ENCODE assay signal across 18 mouse cellular contexts in the genomic region with DNA sequence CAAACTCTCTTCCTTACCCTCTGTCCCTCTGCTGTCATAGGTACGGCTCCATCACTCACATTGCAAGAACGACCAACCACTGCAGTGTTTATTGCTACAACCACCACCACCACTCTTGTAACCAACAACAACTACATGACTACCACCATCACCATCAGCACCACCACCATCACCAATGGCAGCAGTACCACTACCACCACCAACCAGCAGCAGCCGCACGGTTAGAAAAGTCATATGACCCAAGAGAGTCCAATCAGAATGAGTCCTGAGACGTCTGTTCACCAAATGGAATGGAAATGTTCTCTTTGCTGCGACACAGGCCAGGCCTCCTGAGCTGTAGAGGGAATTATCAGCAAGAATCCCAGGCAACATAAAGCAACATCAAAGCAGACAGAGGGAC. TPM values are rescaled to one million over a fixed set of nuclear protein-coding genes. Genes with fewer than 3 reads are reported as not detected.
"Had no signal": no experiment of that assay in that cellular context is flagged by ENCODE, and none has a peak within 500 bp of the region (broad histone marks: within the 10 kb centered on the region; RNA-seq: fewer than 3 reads in every experiment).

No protein-coding gene starts in this region.

- DNase-seq: heart, postnatal 10 days; heart, postnatal 14 days; heart, postnatal 36 days; heart, postnatal 4 days; kidney, adult 11 months; kidney, adult 18-20 months; kidney, adult 2 months; kidney, adult 8-10 months; kidney, adult 9 months; kidney, postnatal 10 days; kidney, postnatal 14 days; kidney, postnatal 25 days; kidney, postnatal 36 days; kidney, postnatal 4 days; layer of hippocampus, adult 9-11 months; layer of hippocampus, postnatal 36 days had no signal

RNA-seq across cellular contexts. Expression of gene Mchr1, which starts 40.5 kb away (rescaled TPM):
- total RNA-seq: heart, postnatal 10 days; heart, postnatal 14 days; heart, postnatal 25 days; heart, postnatal 36 days; heart, postnatal 4 days; hematopoietic stem cell, adult 5-6 weeks had no signal
